Mouse (Mus musculus) liver, adult 2 months (tissue): ENCODE measurements around the gene Hoxa3.

ENCODE experiments used
- CTCF ChIP-seq: fragments of 200-500 bp; IDR thresholded peaks from 2 replicates; pipeline ENCODE4 v1.5.1; 2011; ENCODE audit warnings: low read depth, low read length, control low read depth
- POLR2A ChIP-seq: fragments of 200-500 bp; IDR thresholded peaks from 2 replicates; pipeline ENCODE4 v1.6.1; 2011; ENCODE audit warnings: low read length, control low read depth; ENCODE audit not compliant: insufficient read depth; ENCODE audit errors: extremely low read depth

DNA sequence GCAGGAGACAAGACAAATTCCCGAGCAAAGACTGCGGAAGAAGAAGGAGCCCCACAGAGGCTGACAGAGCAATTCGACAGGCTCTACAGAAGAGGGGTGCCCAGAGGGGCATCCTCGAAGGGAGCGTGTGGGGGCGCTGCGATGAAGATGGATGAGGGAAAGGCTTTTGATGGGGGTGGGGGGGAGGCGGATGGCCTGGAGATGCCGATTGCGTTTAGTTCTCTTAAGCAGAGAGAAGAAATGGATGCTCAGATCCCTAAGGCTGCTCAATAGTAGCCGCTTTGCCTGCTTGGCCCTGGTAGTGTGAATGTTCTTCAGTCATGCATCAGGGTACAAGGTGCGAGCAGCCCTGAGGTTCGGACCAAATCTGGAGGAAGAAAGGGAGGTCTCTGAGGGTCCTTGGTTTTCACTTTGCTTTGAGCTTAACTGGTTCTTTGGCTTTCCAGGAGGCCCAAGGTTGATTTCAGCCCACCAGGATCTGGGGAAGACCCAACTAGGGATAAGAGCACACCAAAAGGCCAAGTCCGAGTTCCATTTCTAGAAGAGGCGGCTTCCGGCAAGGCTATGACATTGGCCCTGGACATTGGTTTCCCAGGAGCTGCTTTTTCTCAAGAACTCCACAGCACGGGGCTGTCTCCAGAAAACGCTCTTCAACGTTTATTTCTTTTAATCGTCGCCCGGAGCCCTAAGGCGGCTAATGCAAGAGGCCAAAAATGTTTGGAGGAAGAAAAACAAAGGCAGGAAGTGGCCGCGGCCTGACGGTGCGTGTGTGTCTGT lies 35.7 kb upstream of the Hoxa3 start:
- TF ChIP-seq CTCF (no peak), POLR2A (no peak)
